Mouse (Mus musculus): ENCODE data around the gene Gm28043.

DNA sequence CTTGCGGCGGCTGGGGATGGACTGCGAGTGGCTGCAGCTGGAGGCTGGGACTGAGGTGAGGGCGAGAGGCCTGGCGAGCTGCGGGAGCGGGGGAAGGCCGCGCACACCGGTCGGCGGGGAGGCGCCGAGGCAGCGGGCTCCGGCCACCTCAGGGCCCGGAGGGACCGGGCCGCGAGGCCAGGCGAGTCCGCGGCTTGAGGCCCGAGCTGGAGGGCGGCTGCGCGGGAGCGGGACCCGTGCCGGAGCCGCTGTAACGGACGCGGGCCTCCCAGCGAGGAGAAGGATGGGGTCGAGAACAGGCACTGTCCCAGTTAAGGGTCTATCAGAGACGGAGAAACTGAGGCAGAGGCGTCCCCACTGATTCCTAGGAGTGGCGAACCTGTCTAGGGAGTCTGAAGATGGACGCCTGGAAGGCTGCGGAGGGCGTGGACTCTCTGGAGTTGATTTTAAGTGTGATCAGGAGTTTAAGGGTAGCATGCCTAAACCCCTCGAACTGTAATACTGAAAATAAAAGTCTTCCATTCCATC, 412 bp downstream of the Gm28043 start:
- TF ChIP-seq CTCF (IDR thresholded peaks at IDR 0.05) (no peak), POLR2A (IDR thresholded peaks at IDR 0.05; ENCODE audit: insufficient read depth, low read depth, low read length) (no peak)
